Mouse (Mus musculus) MEL (cell line): ENCODE results near the gene Fbxw7. TPM values are rescaled to one million over a fixed set of nuclear protein-coding genes. Genes with fewer than 3 reads are reported as not detected.

Source experiments
- DNase-seq: peaks from one replicate; pipeline ENCODE4 v3.0.0; 2011; ENCODE audit warnings: low read depth, low spot score
- H3K27ac ChIP-seq: 2 replicates; pipeline ENCODE4 v1.5.1; 2012; ENCODE audit warnings: low read depth, mild to moderate bottlenecking, control low read depth, low read length, moderate library complexity; ENCODE audit not compliant: control insufficient read depth
- H3K27me3 ChIP-seq, 2 experiments: fragments of 150-350 bp in 1 of 2; sonication (generic) in 1 of 2; 2 replicates each; pipeline ENCODE4 v1.6.1; 2012; ENCODE audit warnings: low read length in 2 of 2, mild to moderate bottlenecking in 2 of 2, improper control_type of control experiment in 1 of 2, moderate library complexity in 1 of 2; ENCODE audit not compliant: insufficient read depth in 2 of 2, control insufficient read depth in 1 of 2
- H3K36me3 ChIP-seq, 2 experiments: 2 replicates each; pipeline ENCODE4 v1.6.1; 2012 to 2014; ENCODE audit warnings: low read length in 2 of 2, improper control_type of control experiment in 1 of 2, inconsistent platforms in 1 of 2, mild to moderate bottlenecking in 1 of 2; ENCODE audit not compliant: insufficient read depth in 2 of 2, control insufficient read depth in 1 of 2
- H3K4me1 ChIP-seq, 2 experiments: fragments of 150-350 bp in 1 of 2; sonication (generic) in 1 of 2; 2 replicates each; pipeline ENCODE4 v1.6.1; 2012; ENCODE audit warnings: low read length in 2 of 2, improper control_type of control experiment in 1 of 2, mild to moderate bottlenecking in 1 of 2; ENCODE audit not compliant: insufficient read depth in 2 of 2, control insufficient read depth in 1 of 2
- H3K4me3 ChIP-seq, 2 experiments: fragments of 150-350 bp in 1 of 2; sonication (generic) in 1 of 2; 2 replicates each; pipeline ENCODE4 v1.5.1; 2012; ENCODE audit warnings: low read depth in 2 of 2, low read length in 2 of 2, mild to moderate bottlenecking in 2 of 2, moderate library complexity in 2 of 2, control low read depth in 1 of 2, improper control_type of control experiment in 1 of 2; ENCODE audit not compliant: control insufficient read depth in 1 of 2, insufficient read depth in 1 of 2
- H3K79me2 ChIP-seq: 2 replicates; pipeline ENCODE4 v1.6.1; 2012; ENCODE audit warnings: mild to moderate bottlenecking, low read length, moderate library complexity; ENCODE audit not compliant: control insufficient read depth, poor library complexity, insufficient read depth
- H3K9ac ChIP-seq: 2 replicates; pipeline ENCODE4 v1.6.1; 2012; ENCODE audit warnings: low read depth, mild to moderate bottlenecking, control low read depth, low read length, moderate library complexity; ENCODE audit not compliant: control insufficient read depth, poor library complexity, severe bottlenecking
- H3K9me3 ChIP-seq: fragments of 150-350 bp; sonication (generic); replicated peaks from 2 replicates; pipeline ENCODE4 v1.6.1; 2012; ENCODE audit warnings: mild to moderate bottlenecking, low read length, improper control_type of control experiment, moderate library complexity; ENCODE audit not compliant: insufficient read depth
- BHLHE40 ChIP-seq: IDR thresholded peaks from 2 replicates; pipeline ENCODE4 v1.6.1; 2012; ENCODE audit warnings: low read depth, mild to moderate bottlenecking, inconsistent platforms, low read length, improper control_type of control experiment, borderline replicate concordance
- CHD1 ChIP-seq: IDR thresholded peaks from 2 replicates; pipeline ENCODE4 v1.6.1; 2012; ENCODE audit warnings: low read depth, mild to moderate bottlenecking, inconsistent platforms, low read length, improper control_type of control experiment
- CTCF ChIP-seq, 3 experiments: IDR thresholded peaks in 2 of 3; conservative IDR thresholded peaks in 1 of 3; 2 replicates each; pipeline ENCODE4 v1.5.1; 2011 to 2012; ENCODE audit warnings: low read length in 3 of 3, low read depth in 2 of 3, mild to moderate bottlenecking in 2 of 3, improper control_type of control experiment in 1 of 3, inconsistent platforms in 1 of 3, mixed read lengths in 1 of 3, moderate library complexity in 1 of 3; ENCODE audit not compliant: control insufficient read depth in 1 of 3, insufficient read depth in 1 of 3, poor library complexity in 1 of 3, severe bottlenecking in 1 of 3
- E2F4 ChIP-seq: IDR thresholded peaks from 2 replicates; pipeline ENCODE4 v1.6.1; 2011; ENCODE audit warnings: low read depth, low read length, improper control_type of control experiment, borderline replicate concordance
- EP300 ChIP-seq, 2 experiments: IDR thresholded peaks; 2 replicates each; pipeline ENCODE4 v1.6.1; 2011; ENCODE audit warnings: improper control_type of control experiment in 2 of 2, low read length in 2 of 2, low read depth in 1 of 2, mild to moderate bottlenecking in 1 of 2
- GATA1 ChIP-seq: IDR thresholded peaks from 2 replicates; pipeline ENCODE4 v1.6.1; 2011; ENCODE audit warnings: low read depth, low read length, improper control_type of control experiment
- HCFC1 ChIP-seq: IDR thresholded peaks from 2 replicates; pipeline ENCODE4 v1.6.1; 2012; ENCODE audit warnings: low read depth, mild to moderate bottlenecking, inconsistent platforms, low read length, improper control_type of control experiment, moderate library complexity
- KAT2A ChIP-seq: conservative IDR thresholded peaks from 2 replicates; pipeline ENCODE4 v1.6.1; 2012; ENCODE audit warnings: low read depth, low read length, improper control_type of control experiment, inconsistent platforms
- MAX ChIP-seq: IDR thresholded peaks from 2 replicates; pipeline ENCODE4 v1.6.1; 2011; ENCODE audit warnings: low read length, improper control_type of control experiment
- MEF2A ChIP-seq: IDR thresholded peaks from 2 replicates; pipeline ENCODE4 v1.6.1; 2014; ENCODE audit warnings: low read depth, mild to moderate bottlenecking, inconsistent platforms, low read length, improper control_type of control experiment; ENCODE audit not compliant: poor library complexity, insufficient replicate concordance, severe bottlenecking; ENCODE audit errors: extremely low read depth
- MXI1 ChIP-seq: IDR thresholded peaks from 2 replicates; pipeline ENCODE4 v1.6.1; 2011; ENCODE audit warnings: mild to moderate bottlenecking, low read depth, low read length, improper control_type of control experiment
- MYB ChIP-seq: IDR thresholded peaks from 2 replicates; pipeline ENCODE4 v1.6.1; 2011; ENCODE audit warnings: mild to moderate bottlenecking, low read depth, low read length, improper control_type of control experiment
- NELFE ChIP-seq: IDR thresholded peaks from 2 replicates; pipeline ENCODE4 v1.6.1; 2011; ENCODE audit warnings: low read depth, low read length, improper control_type of control experiment
- NRF1 ChIP-seq: IDR thresholded peaks from 2 replicates; pipeline ENCODE4 v1.6.1; 2014; ENCODE audit warnings: low read depth, mild to moderate bottlenecking, inconsistent platforms, low read length, improper control_type of control experiment, moderate library complexity; ENCODE audit not compliant: poor library complexity, insufficient read depth, severe bottlenecking
- POLR2AphosphoS2 ChIP-seq: IDR thresholded peaks from 2 replicates; pipeline ENCODE4 v1.6.1; 2011; ENCODE audit warnings: low read length, improper control_type of control experiment
- POLR2AphosphoS5 ChIP-seq: IDR thresholded peaks from 2 replicates; pipeline ENCODE4 v1.6.1; 2012; ENCODE audit warnings: low read depth, borderline replicate concordance, mild to moderate bottlenecking, inconsistent platforms, low read length, moderate library complexity, mixed read lengths
- RAD21 ChIP-seq: IDR thresholded peaks from 2 replicates; pipeline ENCODE4 v1.6.1; 2011; ENCODE audit warnings: mild to moderate bottlenecking, low read depth, low read length, improper control_type of control experiment
- SIN3A ChIP-seq: IDR thresholded peaks from 2 replicates; pipeline ENCODE4 v1.6.1; 2012; ENCODE audit warnings: low read length, improper control_type of control experiment, inconsistent platforms
- TCF12 ChIP-seq: IDR thresholded peaks from 2 replicates; pipeline ENCODE4 v1.6.1; 2014; ENCODE audit warnings: low read depth, mild to moderate bottlenecking, inconsistent platforms, low read length, improper control_type of control experiment, moderate library complexity
- USF2 ChIP-seq, 2 experiments: IDR thresholded peaks; 2 replicates each; pipeline ENCODE4 v1.6.1; 2011 to 2012; ENCODE audit warnings: improper control_type of control experiment in 2 of 2, low read length in 2 of 2, borderline replicate concordance in 1 of 2, inconsistent platforms in 1 of 2, low read depth in 1 of 2, mild to moderate bottlenecking in 1 of 2; ENCODE audit not compliant: insufficient read depth in 1 of 2
- ZC3H11A ChIP-seq: IDR thresholded peaks from 2 replicates; pipeline ENCODE4 v1.6.1; 2012; ENCODE audit warnings: low read depth, mild to moderate bottlenecking, inconsistent platforms, low read length, improper control_type of control experiment
- ZMIZ1 ChIP-seq: IDR thresholded peaks from 2 replicates; pipeline ENCODE4 v1.6.1; 2012; ENCODE audit warnings: low read depth, mild to moderate bottlenecking, inconsistent platforms, low read length, improper control_type of control experiment, moderate library complexity
- polyA plus RNA-seq, 2 experiments: library from polyadenylated mRNA; stranded (reverse) in 1 of 2; unstranded in 1 of 2; fragments of >175 nt in 1 of 2; fragments of >200 nt in 1 of 2; gene quantifications; 2 replicates each; pipeline versions ENCODE4 v1.2.1 to v1.2.4; 2012; ENCODE audit warnings: low replicate concordance in 2 of 2, low read depth in 1 of 2; ENCODE audit not compliant: insufficient read length in 2 of 2, insufficient read depth in 1 of 2, missing spikeins in 1 of 2
- total RNA-seq: library from RNA; depleted of rRNA; stranded (reverse); fragments of 300-350 nt; gene quantifications from 2 replicates; pipeline ENCODE4 v1.2.3, GENCODE M21; 2012

Fbxw7 gene
- total and polyA plus RNA-seq, 3 experiments = 11.8 to 14.5 TPM; not detected in 1

GRCm38 (mm10) chr3:84955857-84956256, 140.8 kb downstream of the Fbxw7 start:
- peaks cover 3 to 4% of the 10 kb centered on the region in 2 experiments; a peak in 3 of 4 replicates for H3K36me3 ChIP-seq
- no peak overlapping the region for H3K27ac ChIP-seq
- H3K27me3 ChIP-seq = no peaks in the 10 kb centered on the region
- TF ChIP-seq ZC3H11A (no peak), E2F4 (no peak), RAD21 (no peak), NRF1 (no peak), MEF2A (no peak), EP300 (IDR thresholded peaks at IDR 0.05; ENCODE audit: low read depth in 1 of 2, low read length in 2 of 2) (no peak)
- no peak overlapping the region for H3K9ac ChIP-seq
- H3K9me3 ChIP-seq = no peaks in the 10 kb centered on the region
- H3K79me2 ChIP-seq = no peaks in the 10 kb centered on the region
- no peak overlapping the region for H3K4me3 ChIP-seq
- H3K4me1 ChIP-seq = peaks cover 0 to 4% of the 10 kb centered on the region in 2 experiments; a peak in 2 of 4 replicates
- no peak for DNase-seq

- no peak for DNase-seq
- H3K79me2 ChIP-seq = no peaks in the 10 kb centered on the region
- H3K4me3 ChIP-seq = no peak overlapping the region
- H3K9me3 ChIP-seq = no peaks in the 10 kb centered on the region
- no peaks in the 10 kb centered on the region for H3K27me3 ChIP-seq
- no peak for TF ChIP-seq E2F4
- TF ChIP-seq MAX = no peak
- TF ChIP-seq TCF12 = no peak
- no peak for TF ChIP-seq CTCF (IDR thresholded peaks at IDR 0.05 in 2 of 3, conservative IDR thresholded peaks at IDR 0.05 in 1 of 3; ENCODE audit: control insufficient read depth in 1 of 3, insufficient read depth in 1 of 3, low read depth in 2 of 3, low read length in 3 of 3, poor library complexity in 1 of 3, severe bottlenecking in 1 of 3)
- TF ChIP-seq KAT2A = no peak
- TF ChIP-seq SIN3A = no peak
- TF ChIP-seq POLR2AphosphoS5 = no peak
- TF ChIP-seq USF2 (IDR thresholded peaks at IDR 0.05; ENCODE audit: borderline replicate concordance in 1 of 2, insufficient read depth in 1 of 2, low read depth in 1 of 2, low read length in 2 of 2) = no peak
- TF ChIP-seq NRF1 = no peak
- TF ChIP-seq RAD21 = no peak
- TF ChIP-seq BHLHE40 = no peak
- no peak for TF ChIP-seq HCFC1
- TF ChIP-seq POLR2AphosphoS2 = no peak
- no peak for TF ChIP-seq MXI1
- no peak for TF ChIP-seq MYB
- no peak for TF ChIP-seq ZMIZ1
- no peak for TF ChIP-seq NELFE
- TF ChIP-seq GATA1 = no peak
- no peak for TF ChIP-seq CHD1
- TF ChIP-seq, all 39 proteins: peak for 0
- peaks cover 0 to 6% of the 10 kb centered on the region in 2 experiments; a peak in 2 of 4 replicates for H3K36me3 ChIP-seq
- no peak overlapping the region for H3K9ac ChIP-seq
- no peaks in the 10 kb centered on the region for H3K4me1 ChIP-seq
- H3K27ac ChIP-seq = no peak overlapping the region
Measured at GRCm38 (mm10) chr3:84965156-84965555, 150.1 kb downstream of the Fbxw7 start.
